Mouse (Mus musculus): ENCODE results near the gene Nkain2. TPM values are rescaled to one million over a fixed set of nuclear protein-coding genes. Genes with fewer than 3 reads are reported as not detected.

The Nkain2 gene
- polyA plus RNA-seq, 1 experiment from 2014 or later = 0.77 TPM

GRCm38 (mm10) chr10:31812543-31812942 lies 1077.7 kb downstream of the Nkain2 start:
- Histone ChIP-seq H3K4me1 (no peaks in the 10 kb centered on the region), H3K4me2 (no peak overlapping the region), H3K9ac (no peak overlapping the region), H3K27ac (no peak overlapping the region), H3K9me3 (replicated peaks) (no peaks in the 10 kb centered on the region), H3K27me3 (no peaks in the 10 kb centered on the region), H3K36me3 (no peaks in the 10 kb centered on the region), H3K4me3 (replicated peaks) (no peak overlapping the region)
- ATAC-seq (replicated peaks; ENCODE audit: low FRiP score) = no peak
- 69% methylated on average over 3 of the region's 3 CpGs for WGBS

- no peaks in the 10 kb centered on the region for H3K27me3 ChIP-seq
- WGBS = 19% methylated on average over 5 of the region's 5 CpGs
These were observed 1147.7 kb downstream of the Nkain2 start for GRCm38 (mm10) chr10:31742443-31743057.

GRCm38 (mm10) chr10:31728036-31728435 lies 1162.2 kb downstream of the Nkain2 start:
- H3K36me3 ChIP-seq = no peaks in the 10 kb centered on the region
- H3K4me1 ChIP-seq = no peaks in the 10 kb centered on the region
- no peak overlapping the region for H3K4me2 ChIP-seq
- no peak for ATAC-seq (replicated peaks; ENCODE audit: low FRiP score)
- no peak overlapping the region for H3K9ac ChIP-seq
- no peaks in the 10 kb centered on the region for H3K9me3 ChIP-seq (replicated peaks)
- H3K4me3 ChIP-seq (replicated peaks) = no peak overlapping the region
- no peak overlapping the region for H3K27ac ChIP-seq
- no peaks in the 10 kb centered on the region for H3K27me3 ChIP-seq

More at GRCm38 (mm10) chr10:31742443-31743057, 1147.7 kb downstream of the Nkain2 start:
- Histone ChIP-seq H3K4me1 (no peaks in the 10 kb centered on the region), H3K27ac (no peak overlapping the region), H3K36me3 (no peaks in the 10 kb centered on the region), H3K4me2 (no peak overlapping the region), H3K4me3 (replicated peaks) (no peak overlapping the region), H3K9me3 (replicated peaks) (no peaks in the 10 kb centered on the region), H3K9ac (no peak overlapping the region)
- ATAC-seq (replicated peaks; ENCODE audit: low FRiP score) = peak; percentile 79

GRCm38 (mm10) chr10:31647270-31647669 lies 1243.0 kb downstream of the Nkain2 start:
- Histone ChIP-seq H3K36me3 (no peaks in the 10 kb centered on the region), H3K27me3 (no peaks in the 10 kb centered on the region), H3K27ac (no peak overlapping the region), H3K4me3 (replicated peaks) (no peak overlapping the region), H3K4me1 (no peaks in the 10 kb centered on the region), H3K9me3 (replicated peaks) (no peaks in the 10 kb centered on the region), H3K9ac (no peak overlapping the region), H3K4me2 (no peak overlapping the region)
- WGBS = 77% methylated on average over 3 of the region's 3 CpGs
- ATAC-seq (replicated peaks; ENCODE audit: low FRiP score) = no peak

- H3K27ac ChIP-seq = no peak overlapping the region
- H3K4me2 ChIP-seq = no peak overlapping the region
- no peaks in the 10 kb centered on the region for H3K36me3 ChIP-seq
- no peaks in the 10 kb centered on the region for H3K27me3 ChIP-seq
- no peaks in the 10 kb centered on the region for H3K9me3 ChIP-seq (replicated peaks)
- no peak overlapping the region for H3K9ac ChIP-seq
- H3K4me1 ChIP-seq = no peaks in the 10 kb centered on the region
- H3K4me3 ChIP-seq (replicated peaks) = no peak overlapping the region
- WGBS = 60% methylated on average over 1 of the region's 1 CpGs
- ATAC-seq (replicated peaks; ENCODE audit: low FRiP score) = no peak
These were observed 1244.2 kb downstream of the Nkain2 start for GRCm38 (mm10) chr10:31646083-31646482.

Other genes starting within 250 kb of the Nkain2 start
- gene Trdn, start 190.1 kb upstream of the Nkain2 start, polyA plus RNA-seq (2015; fragmentation: Nextera tagmentation; extraction: Ambion mirVana) = 1.3 and 3.7 TPM in 2 replicates

Data from kidney, embryonic 15.5 days (tissue).